Mouse (Mus musculus) CD8-positive naive resting alpha-beta T cell, adult 57 days (primary cell): ENCODE data around the gene Nxpe2. TPM values are rescaled to one million over a fixed set of nuclear protein-coding genes. Genes with fewer than 3 reads are reported as not detected.

ENCODE experiments used
- total RNA-seq: library from RNA; stranded (reverse); gene quantifications from one replicate; pipeline ENCODE4 v1.2.4, GENCODE M21; 2023

Nxpe2 gene
- total RNA-seq = 5.1 TPM

DNA sequence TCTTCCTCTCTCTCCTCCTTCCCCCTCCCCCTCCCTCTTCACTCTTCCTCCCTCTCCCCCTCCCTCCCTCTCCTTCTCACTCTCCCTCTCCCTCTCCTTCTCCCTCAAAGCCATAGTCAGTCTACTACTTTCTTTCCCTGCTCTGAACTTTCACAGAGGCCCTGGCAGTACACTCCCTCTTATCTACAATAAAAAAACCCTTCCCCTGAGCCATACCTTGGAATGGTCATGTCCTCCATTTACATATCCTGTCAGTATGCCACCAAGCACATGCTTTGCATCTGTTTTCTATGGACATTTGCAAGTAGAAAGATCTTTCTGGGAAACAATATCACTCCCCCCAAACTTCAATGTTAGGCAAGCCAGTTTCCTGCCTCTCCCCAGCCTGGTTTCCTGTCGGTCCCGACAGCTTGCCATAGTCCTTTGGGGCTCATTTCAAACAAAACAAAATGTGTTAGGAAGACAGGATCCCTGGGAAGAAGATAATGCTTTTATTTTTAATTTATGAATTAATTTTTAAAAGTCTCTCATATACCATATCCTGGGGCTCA is at the start of gene Nxpe2:
Gene Nxpe2, minus strand, starts transcription at position 307 of the 551 bp plus-strand sequence.

Other genes with a start within 250 kb of the Nxpe2 start
- gene Nxpe4, start 191.4 kb downstream of the Nxpe2 start, total RNA-seq = 47.3 TPM
- gene Rexo2, start 127.2 kb upstream of the Nxpe2 start, total RNA-seq = 85.8 TPM
- gene Rbm7, start 141.8 kb upstream of the Nxpe2 start, total RNA-seq = 89.2 TPM
- 23.4 TPM for gene Gm5617, start 142.0 kb upstream of the Nxpe2 start, total RNA-seq